Mouse (Mus musculus): ENCODE measurements around the gene Gm12790. TPM values are rescaled to one million over a fixed set of nuclear protein-coding genes. Genes with fewer than 3 reads are reported as not detected.
"Not testable (repeated sequence)": the region's sequence is repeated elsewhere in the genome, so short reads cannot be mapped to it uniquely, and the experiment has no call there.

The Gm12790 gene
- total RNA-seq (2021) (not detected), polyA plus RNA-seq (2012; rRNA removed) (not detected in 2 replicates)
- long read RNA-seq: 0 reads

GRCm38 (mm10) chr4:101980949-101981348 lies at the start of gene Gm12790:
Gene Gm12790, minus strand, starts transcription at chr4:101981049.
- not testable (repeated sequence) for DNase-seq

DNA sequence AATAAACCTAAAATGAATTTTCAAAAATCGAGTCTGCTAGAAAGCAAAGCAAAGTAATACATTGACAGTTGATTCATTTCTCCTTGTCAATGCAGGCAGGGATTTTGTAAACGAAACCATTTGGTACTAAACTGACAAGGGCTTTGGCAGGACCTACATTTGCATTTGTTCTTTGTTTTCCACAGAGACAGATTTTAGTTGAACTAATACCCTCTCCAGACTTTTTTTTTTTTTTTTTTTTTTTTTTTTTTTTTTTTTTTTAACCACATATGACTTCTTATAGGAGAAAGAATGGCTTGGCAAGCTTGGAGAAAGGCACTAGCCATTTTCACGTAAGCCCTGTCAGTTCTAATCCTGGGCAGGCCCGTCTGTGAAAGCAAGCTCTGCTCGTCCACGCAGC lies 45.8 kb upstream of the Gm12790 start:
- DNase-seq: no peak

DNA sequence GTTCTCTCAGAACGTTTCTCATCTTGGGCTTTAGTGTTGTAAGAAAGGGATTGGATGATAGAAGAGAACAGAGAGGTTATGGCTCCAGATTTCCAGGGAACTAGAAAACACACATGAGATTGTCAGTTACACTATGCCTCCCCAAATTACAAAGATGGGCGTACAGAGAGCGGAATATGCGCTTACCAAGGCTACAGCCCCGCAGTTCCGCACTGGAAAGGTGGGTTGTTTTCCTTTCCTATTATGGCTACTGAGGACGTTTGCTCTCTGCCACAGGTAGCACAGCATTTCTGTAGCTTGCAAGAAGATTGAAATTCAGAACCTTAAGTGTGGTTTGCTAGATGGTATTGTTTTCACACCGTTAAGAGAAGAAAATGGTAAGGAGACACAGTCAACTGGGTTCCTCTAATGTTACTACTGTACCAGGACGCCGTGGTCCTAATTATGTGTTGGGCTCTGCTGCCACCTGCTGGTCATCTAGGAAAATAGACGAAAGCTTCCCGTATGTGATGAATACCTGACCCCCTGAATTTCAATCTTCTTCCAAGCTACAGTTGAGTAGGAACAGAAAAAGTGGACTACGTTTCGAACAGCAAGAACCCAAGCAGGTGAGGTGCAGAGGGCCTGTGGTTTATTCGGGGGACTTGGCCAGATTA lies 17.5 kb upstream of the Gm12790 start:
- DNase-seq: peak; percentile 37

GRCm38 (mm10) chr4:101997426-101997825 lies 16.6 kb upstream of the Gm12790 start:
- DNase-seq: no peak

- not testable (repeated sequence) for DNase-seq
These were observed 5.5 kb upstream of the Gm12790 start, which contains the start of gene Gm12789 for GRCm38 (mm10) chr4:101986326-101986725. Gene Gm12789, plus strand, starts transcription at chr4:101986626.

DNA sequence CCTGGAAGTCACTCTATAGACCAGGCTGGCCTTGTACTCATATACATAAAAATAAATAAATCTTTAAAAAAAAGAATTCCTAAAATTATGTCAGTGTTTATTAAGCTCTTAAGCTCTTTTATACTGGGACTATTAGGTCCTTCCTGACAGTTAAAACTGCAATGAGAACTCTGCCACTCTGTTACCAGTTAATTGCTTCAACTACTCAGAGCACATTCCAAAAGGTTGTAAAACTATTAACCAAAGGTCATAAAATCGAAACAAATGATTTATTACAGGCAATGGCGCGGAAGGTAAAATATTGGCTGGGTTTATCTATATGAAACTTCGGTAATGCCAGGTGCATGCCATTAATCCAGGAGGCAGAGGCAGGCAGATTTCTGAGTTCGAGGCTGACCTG lies 4.8 kb upstream of the Gm12790 start:
- no peak for DNase-seq

DNA sequence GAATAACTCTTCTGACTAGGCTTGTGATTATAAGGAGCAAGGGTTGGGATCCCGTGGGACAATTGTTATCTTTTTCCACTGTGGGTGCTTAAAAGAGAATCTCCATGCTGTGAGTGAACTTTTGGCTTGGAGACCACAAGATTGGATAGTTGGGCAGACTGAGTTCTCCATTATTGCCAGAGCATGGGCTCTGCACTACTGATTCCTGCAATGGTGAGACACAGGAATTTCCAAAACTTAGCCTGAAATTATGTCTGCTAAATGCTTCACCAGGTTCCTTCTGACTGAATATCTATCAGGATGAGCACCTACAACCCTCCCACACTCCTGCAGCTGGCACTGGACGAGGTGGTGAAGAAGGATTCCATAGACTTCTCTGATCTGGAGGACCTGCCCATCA lies 40.7 kb downstream of the Gm12790 start, which contains the start of gene Gm12794:
Gene Gm12794, plus strand, starts transcription at position 301 of the 400 bp plus-strand sequence.
- not testable (repeated sequence) for DNase-seq

Other genes with a start within 250 kb of the Gm12790 start
- not detected for gene B020004J07Rik, start 137.0 kb downstream of the Gm12790 start, total RNA-seq (2021)
- gene B020004J07Rik, start 137.0 kb downstream of the Gm12790 start, polyA plus RNA-seq (2012; rRNA removed): not detected in 2 replicates
- gene C130073F10Rik, start 87.3 kb downstream of the Gm12790 start, total RNA-seq (2021): not detected
- not detected in 2 replicates for gene C130073F10Rik, start 87.3 kb downstream of the Gm12790 start, polyA plus RNA-seq (2012; rRNA removed)
- gene Gm12800, start 71.9 kb downstream of the Gm12790 start, total RNA-seq (2021): not detected
- not detected in 2 replicates for gene Gm12800, start 71.9 kb downstream of the Gm12790 start, polyA plus RNA-seq (2012; rRNA removed)
- gene Gm12794, start 40.6 kb downstream of the Gm12790 start, total RNA-seq (2021): not detected
- not detected in 2 replicates for gene Gm12794, start 40.6 kb downstream of the Gm12790 start, polyA plus RNA-seq (2012; rRNA removed)
- gene Gm12789, start 5.6 kb upstream of the Gm12790 start, total RNA-seq (2021): not detected
- not detected in 2 replicates for gene Gm12789, start 5.6 kb upstream of the Gm12790 start, polyA plus RNA-seq (2012; rRNA removed)
- 1 to 10 TPM; 3.1 to 6.8 TPM for gene Pde4b, start 106.5 kb upstream of the Gm12790 start, total RNA-seq (2021)
- gene Pde4b, start 106.5 kb upstream of the Gm12790 start, polyA plus RNA-seq (2012; rRNA removed): 0.48 and 0.62 TPM in 2 replicates